Mouse (Mus musculus) E14TG2a.4 (cell line): ENCODE results near the gene Spp2.

Experiments
- CTCF ChIP-seq: conservative IDR thresholded peaks from 2 replicates; pipeline ENCODE4 v1.5.1; 2014; ENCODE audit warnings: low read length
- NANOG ChIP-seq: IDR thresholded peaks from 2 replicates; pipeline ENCODE4 v1.6.1; 2014; ENCODE audit warnings: borderline replicate concordance, low read length, mixed read lengths

GRCm38 (mm10) chr1:88462484-88462883 lies 55.7 kb downstream of the Spp2 start:
- TF ChIP-seq CTCF (no peak), NANOG (no peak)
